Mouse (Mus musculus): ENCODE measurements around the gene Bcl11a.

- TF ChIP-seq ZNF384 (IDR thresholded peaks at IDR 0.05; ENCODE audit: low read depth, low read length) (no peak), CHD2 (IDR thresholded peaks at IDR 0.05; ENCODE audit: low read depth, low read length) (no peak)
These were observed 54.5 kb downstream of the Bcl11a start for GRCm38 (mm10) chr11:24132358-24132757.

Measured in ES-E14 (cell line).